Mouse (Mus musculus): ENCODE data around the gene Ugt1a7c. TPM values are rescaled to one million over a fixed set of nuclear protein-coding genes. Genes with fewer than 3 reads are reported as not detected.

The Ugt1a7c gene
- polyA plus RNA-seq, 1 experiment from 2014 or later, result 57.4 TPM

GRCm38 (mm10) chr1:88260114-88260513, 165.3 kb downstream of the Ugt1a7c start:
- Histone ChIP-seq H3K4me3 (ENCODE audit: low read depth, low read length) (no peak overlapping the region), H3K36me3 (ENCODE audit: control insufficient read depth, insufficient read depth) (peaks cover 59% of the 10 kb centered on the region), H3K9me3 (ENCODE audit: control insufficient read depth) (no peaks in the 10 kb centered on the region), H3K4me1 (replicated peaks; ENCODE audit: control insufficient read depth, insufficient read depth, low read length) (peaks cover 8% of the 10 kb centered on the region), H3K4me2 (replicated peaks; ENCODE audit: low read depth) (no peak overlapping the region), H3K27ac (ENCODE audit: low read depth, low read length) (no peak overlapping the region), H3K27me3 (replicated peaks; ENCODE audit: control insufficient read depth, insufficient read depth, low read length) (no peaks in the 10 kb centered on the region), H3K9ac (ENCODE audit: low read depth, low read length) (no peak overlapping the region)
- peak; percentile 46 for ATAC-seq
- WGBS, result 68% methylated on average over 6 of the region's 6 CpGs
- TF ChIP-seq CTCF (IDR thresholded peaks at IDR 0.05; ENCODE audit: low read depth), result no peak

- Histone ChIP-seq H3K36me3 (ENCODE audit: control insufficient read depth, insufficient read depth) (peaks cover 66% of the 10 kb centered on the region), H3K27me3 (replicated peaks; ENCODE audit: control insufficient read depth, insufficient read depth, low read length) (no peaks in the 10 kb centered on the region), H3K9me3 (ENCODE audit: control insufficient read depth) (no peaks in the 10 kb centered on the region), H3K4me3 (ENCODE audit: low read depth, low read length) (no peak overlapping the region), H3K4me1 (replicated peaks; ENCODE audit: control insufficient read depth, insufficient read depth, low read length) (peaks cover 8% of the 10 kb centered on the region), H3K4me2 (replicated peaks; ENCODE audit: low read depth) (no peak overlapping the region), H3K9ac (ENCODE audit: low read depth, low read length) (no peak overlapping the region), H3K27ac (ENCODE audit: low read depth, low read length) (no peak overlapping the region)
- no peak for ATAC-seq
- no peak for TF ChIP-seq CTCF (IDR thresholded peaks at IDR 0.05; ENCODE audit: low read depth)
- 82% methylated on average over 10 of the region's 10 CpGs for WGBS
Measured at GRCm38 (mm10) chr1:88260604-88261377, 165.9 kb downstream of the Ugt1a7c start.

GRCm38 (mm10) chr1:88261706-88262105, 166.8 kb downstream of the Ugt1a7c start:
- WGBS, result 86% methylated on average over 7 of the region's 7 CpGs
- no peaks in the 10 kb centered on the region for H3K9me3 ChIP-seq (ENCODE audit: control insufficient read depth)
- H3K4me1 ChIP-seq (replicated peaks; ENCODE audit: control insufficient read depth, insufficient read depth, low read length), result peaks cover 8% of the 10 kb centered on the region
- no peak overlapping the region for H3K9ac ChIP-seq (ENCODE audit: low read depth, low read length)
- TF ChIP-seq CTCF (IDR thresholded peaks at IDR 0.05; ENCODE audit: low read depth), result no peak
- no peak overlapping the region for H3K27ac ChIP-seq (ENCODE audit: low read depth, low read length)
- H3K36me3 ChIP-seq (ENCODE audit: control insufficient read depth, insufficient read depth), result peaks cover 75% of the 10 kb centered on the region
- ATAC-seq, result no peak
- no peak overlapping the region for H3K4me2 ChIP-seq (replicated peaks; ENCODE audit: low read depth)
- no peaks in the 10 kb centered on the region for H3K27me3 ChIP-seq (replicated peaks; ENCODE audit: control insufficient read depth, insufficient read depth, low read length)
- no peak overlapping the region for H3K4me3 ChIP-seq (ENCODE audit: low read depth, low read length)

- peaks cover 8% of the 10 kb centered on the region for H3K4me1 ChIP-seq (replicated peaks; ENCODE audit: control insufficient read depth, insufficient read depth, low read length)
- 75% methylated on average over 4 of the region's 4 CpGs for WGBS
Measured at GRCm38 (mm10) chr1:88262255-88262654, 167.4 kb downstream of the Ugt1a7c start.

DNA sequence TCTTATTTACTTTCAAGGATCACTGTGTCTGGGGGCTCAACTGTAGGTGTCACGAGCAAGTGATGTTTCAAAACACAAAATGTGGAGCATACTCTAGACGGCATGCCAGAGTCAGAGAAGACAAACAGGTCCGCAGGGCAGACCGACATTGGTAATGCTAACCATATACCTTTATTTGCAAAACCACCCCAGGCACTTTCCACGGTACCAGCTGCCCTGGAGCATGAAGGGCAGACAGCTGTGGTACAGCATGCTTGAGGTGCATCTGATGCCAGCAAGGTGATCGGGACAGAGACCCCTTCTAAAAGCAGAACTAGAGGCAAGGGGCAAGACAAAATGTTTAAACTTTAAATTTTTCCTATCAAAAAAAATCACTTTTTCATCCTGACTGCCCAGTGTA, 168.1 kb downstream of the Ugt1a7c start:
- peak overlapping the region; percentile 1 for H3K27ac ChIP-seq (ENCODE audit: low read depth, low read length)
- no peaks in the 10 kb centered on the region for H3K9me3 ChIP-seq (ENCODE audit: control insufficient read depth)
- H3K9ac ChIP-seq (ENCODE audit: low read depth, low read length), result no peak overlapping the region
- no peak for ATAC-seq
- peaks cover 8% of the 10 kb centered on the region for H3K4me1 ChIP-seq (replicated peaks; ENCODE audit: control insufficient read depth, insufficient read depth, low read length)
- no peaks in the 10 kb centered on the region for H3K27me3 ChIP-seq (replicated peaks; ENCODE audit: control insufficient read depth, insufficient read depth, low read length)
- H3K36me3 ChIP-seq (ENCODE audit: control insufficient read depth, insufficient read depth), result peaks cover 87% of the 10 kb centered on the region
- no peak for TF ChIP-seq CTCF (IDR thresholded peaks at IDR 0.05; ENCODE audit: low read depth)
- no peak overlapping the region for H3K4me2 ChIP-seq (replicated peaks; ENCODE audit: low read depth)
- WGBS, result 74% methylated on average over 6 of the region's 6 CpGs
- H3K4me3 ChIP-seq (ENCODE audit: low read depth, low read length), result no peak overlapping the region

More at GRCm38 (mm10) chr1:88262255-88262654, 167.4 kb downstream of the Ugt1a7c start:
- ATAC-seq, result no peak
- Histone ChIP-seq H3K36me3 (ENCODE audit: control insufficient read depth, insufficient read depth) (peaks cover 80% of the 10 kb centered on the region), H3K9ac (ENCODE audit: low read depth, low read length) (no peak overlapping the region), H3K9me3 (ENCODE audit: control insufficient read depth) (no peaks in the 10 kb centered on the region), H3K4me2 (replicated peaks; ENCODE audit: low read depth) (no peak overlapping the region), H3K27ac (ENCODE audit: low read depth, low read length) (peak overlapping the region; percentile 1; the same call in 1 of the 2 replicates), H3K27me3 (replicated peaks; ENCODE audit: control insufficient read depth, insufficient read depth, low read length) (no peaks in the 10 kb centered on the region), H3K4me3 (ENCODE audit: low read depth, low read length) (no peak overlapping the region)
- TF ChIP-seq CTCF (IDR thresholded peaks at IDR 0.05; ENCODE audit: low read depth), result no peak

DNA sequence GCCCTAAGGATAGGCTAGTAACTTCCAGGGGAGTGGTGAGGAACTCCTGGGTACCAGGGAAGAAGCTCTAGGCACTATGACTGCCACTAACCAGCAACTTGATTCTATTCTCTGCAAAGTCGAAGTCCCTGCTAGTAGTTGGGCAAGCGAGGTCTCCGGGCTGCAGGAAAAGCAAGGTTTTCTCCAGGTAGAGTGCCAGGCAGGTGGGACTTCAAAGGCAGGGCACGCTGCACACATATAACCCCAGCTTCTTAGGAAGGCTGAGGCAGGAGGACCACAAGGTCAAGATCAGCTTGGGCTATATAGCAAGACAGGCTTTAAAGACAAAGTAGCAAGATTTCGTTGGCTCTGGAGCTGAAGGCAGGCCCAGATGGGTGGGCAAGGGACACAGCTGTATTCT, 168.9 kb downstream of the Ugt1a7c start:
- Histone ChIP-seq H3K9me3 (ENCODE audit: control insufficient read depth) (no peaks in the 10 kb centered on the region), H3K4me1 (replicated peaks; ENCODE audit: control insufficient read depth, insufficient read depth, low read length) (peaks cover 8% of the 10 kb centered on the region), H3K4me2 (replicated peaks; ENCODE audit: low read depth) (no peak overlapping the region), H3K4me3 (ENCODE audit: low read depth, low read length) (no peak overlapping the region), H3K27me3 (replicated peaks; ENCODE audit: control insufficient read depth, insufficient read depth, low read length) (no peaks in the 10 kb centered on the region), H3K27ac (ENCODE audit: low read depth, low read length) (peak overlapping the region; percentile 5; the same call in 1 of the 2 replicates), H3K36me3 (ENCODE audit: control insufficient read depth, insufficient read depth) (peaks cover 95% of the 10 kb centered on the region), H3K9ac (ENCODE audit: low read depth, low read length) (no peak overlapping the region)
- 92% methylated on average over 5 of the region's 5 CpGs for WGBS
- ATAC-seq, result no peak
- no peak for TF ChIP-seq CTCF (IDR thresholded peaks at IDR 0.05; ENCODE audit: low read depth)
